Mouse (Mus musculus): ENCODE measurements around the gene Gm3476.
"Not testable (repeated sequence)": the region's sequence is repeated elsewhere in the genome, so short reads cannot be mapped to it uniquely, and the experiment has no call there.

Gm3476 gene

GRCm38 (mm10) chr14:6125707-6126106 lies at the start of gene Gm3476:
Gene Gm3476, minus strand, starts transcription at chr14:6125807.
- in situ Hi-C loops (cut with MseI, MboI) = not testable (repeated sequence)

- in situ Hi-C loops (cut with MseI, MboI) = not testable (repeated sequence)
Measured at GRCm38 (mm10) chr14:6163538-6163937, 37.9 kb upstream of the Gm3476 start.

- in situ Hi-C loops (cut with MseI, MboI) = not testable (repeated sequence)
Measured at GRCm38 (mm10) chr14:6161085-6161484, 35.5 kb upstream of the Gm3476 start.

GRCm38 (mm10) chr14:6108272-6108925 lies 17.2 kb downstream of the Gm3476 start, which contains the start of gene Gm3468:
Gene Gm3468, minus strand, starts transcription at chr14:6108665.
- in situ Hi-C loops (cut with MseI, MboI) = not testable (repeated sequence)

GRCm38 (mm10) chr14:6107500-6107899 lies 18.1 kb downstream of the Gm3476 start:
- in situ Hi-C loops (cut with MseI, MboI) = not testable (repeated sequence)

GRCm38 (mm10) chr14:6093842-6094241 lies 31.8 kb downstream of the Gm3476 start, which contains the start of gene Gm8206:
Gene Gm8206, minus strand, starts transcription at chr14:6093942.
- in situ Hi-C loops (cut with MseI, MboI) = not testable (repeated sequence)

DNA sequence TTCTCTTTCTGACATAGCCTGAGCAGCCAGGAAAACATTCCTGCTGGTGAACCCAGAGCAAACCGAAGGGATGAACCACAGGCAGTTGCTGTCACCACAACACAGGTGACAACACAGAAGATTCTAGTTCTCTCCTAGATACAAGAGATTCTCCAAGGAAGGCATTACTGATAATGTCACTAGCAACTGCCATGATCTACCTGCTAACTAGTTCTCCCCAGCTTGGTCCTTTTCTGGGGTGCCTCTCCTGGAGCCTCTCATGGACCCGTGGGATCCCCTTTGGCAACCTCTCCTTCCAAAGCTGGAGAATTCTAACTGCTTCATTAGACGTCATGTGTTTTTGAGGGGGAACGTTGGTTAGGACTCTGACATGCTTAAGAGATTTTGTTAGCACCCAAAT lies 67.4 kb downstream of the Gm3476 start, which contains the start of gene Gm6337:
Gene Gm6337 (minus strand): TSS at position 101 of the 400 bp plus-strand sequence.
- in situ Hi-C loops (cut with MseI, MboI) = not testable (repeated sequence)
